Mouse (Mus musculus) cerebellum, adult 2 months (tissue): ENCODE results near the gene Cabin1.

Source experiments
- CTCF ChIP-seq: fragments of 200-500 bp; IDR thresholded peaks from 2 replicates; pipeline ENCODE4 v1.5.1; 2011; ENCODE audit warnings: low read depth, mild to moderate bottlenecking, control low read depth, low read length, moderate library complexity, borderline replicate concordance; ENCODE audit not compliant: insufficient read depth
- POLR2A ChIP-seq: fragments of 200-500 bp; IDR thresholded peaks from 2 replicates; pipeline ENCODE4 v1.6.1; 2011; ENCODE audit warnings: low read length, control low read depth, borderline replicate concordance; ENCODE audit not compliant: insufficient read depth

DNA sequence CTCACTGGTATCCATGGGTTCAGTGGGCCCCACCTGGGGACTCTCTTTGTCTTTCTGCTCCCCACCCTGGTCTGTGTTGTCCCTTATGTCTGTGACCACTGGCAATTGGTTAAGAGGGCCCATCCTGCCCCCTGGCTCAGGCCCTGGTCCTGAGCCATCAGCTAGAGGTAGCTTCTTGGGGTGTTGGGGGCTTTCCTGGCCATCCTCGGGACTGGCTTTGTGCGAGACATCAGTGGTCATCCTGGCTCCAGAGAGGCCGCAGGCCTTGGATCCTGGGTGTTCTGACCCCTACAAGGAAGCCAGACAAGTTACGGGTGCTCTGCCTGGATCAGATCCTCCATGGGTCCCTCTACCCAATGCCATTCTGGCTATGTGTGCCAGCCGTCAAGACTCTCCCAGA is 107.0 kb downstream of the Cabin1 start:
- TF ChIP-seq POLR2A (no peak), CTCF (no peak)
